Mouse (Mus musculus): ENCODE data around the gene Zp3r. TPM values are rescaled to one million over a fixed set of nuclear protein-coding genes. Genes with fewer than 3 reads are reported as not detected.
A peak's percentile ranks its signal among the peaks of the same experiment; 100 is the strongest.
"Not testable (repeated sequence)": the region's sequence is repeated elsewhere in the genome, so short reads cannot be mapped to it uniquely, and the experiment has no call there.

The Zp3r gene
- total RNA-seq (2021), result not detected in 2 replicates
- long read RNA-seq, experiment 1, result 0 reads
- long read RNA-seq, experiment 2, result 0 reads

GRCm38 (mm10) chr1:130629521-130629920, at the start of gene Zp3r:
TSS of gene Zp3r (minus strand) at chr1:130629621.
- no peak for DNase-seq

DNA sequence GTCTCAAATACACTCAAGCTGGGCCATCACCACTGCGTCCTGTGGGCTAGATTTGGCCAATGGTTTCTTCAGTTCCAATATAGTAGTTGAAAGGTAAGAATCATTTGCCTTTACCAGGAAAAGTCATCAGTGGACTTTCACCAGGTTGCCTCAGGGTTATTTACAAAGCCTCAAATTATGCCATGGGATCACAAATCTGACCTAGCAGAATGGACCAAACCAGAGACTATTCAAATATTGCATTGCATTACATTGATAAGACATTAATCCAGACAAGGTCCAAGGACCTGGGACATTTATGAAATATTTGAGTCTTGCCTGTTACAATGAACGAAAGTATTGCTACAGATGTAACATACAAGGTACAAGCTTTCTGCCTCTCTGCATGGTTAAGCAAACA, 49.1 kb upstream of the Zp3r start:
- DNase-seq, result no peak

- not testable (repeated sequence) for DNase-seq
Observed at GRCm38 (mm10) chr1:130663576-130663975, 34.2 kb upstream of the Zp3r start.

- no peak for DNase-seq
Observed at GRCm38 (mm10) chr1:130661454-130661853, 32.0 kb upstream of the Zp3r start, which contains the start of gene C4bp. TSS of gene C4bp (minus strand) at chr1:130661632.

DNA sequence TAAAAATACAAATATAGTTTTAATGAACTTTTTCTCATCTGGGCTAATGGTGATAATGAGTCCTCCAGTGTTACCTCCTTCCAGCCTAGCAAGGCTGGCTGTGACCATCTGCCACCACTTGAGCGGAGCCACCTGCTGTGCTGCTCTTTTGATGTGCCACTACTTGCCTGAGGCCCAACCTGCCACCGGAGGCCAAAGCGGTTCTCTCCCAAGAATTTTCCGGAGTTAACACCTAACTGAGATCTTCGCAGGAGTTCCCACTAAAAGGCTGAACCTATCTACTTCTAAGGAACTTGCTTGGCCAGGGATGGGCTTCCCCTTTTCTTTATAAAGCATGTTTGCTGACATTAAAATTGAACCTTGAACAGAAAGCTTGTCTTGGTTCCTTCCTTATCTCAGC, 30.2 kb upstream of the Zp3r start:
- DNase-seq, result not testable (repeated sequence)

DNA sequence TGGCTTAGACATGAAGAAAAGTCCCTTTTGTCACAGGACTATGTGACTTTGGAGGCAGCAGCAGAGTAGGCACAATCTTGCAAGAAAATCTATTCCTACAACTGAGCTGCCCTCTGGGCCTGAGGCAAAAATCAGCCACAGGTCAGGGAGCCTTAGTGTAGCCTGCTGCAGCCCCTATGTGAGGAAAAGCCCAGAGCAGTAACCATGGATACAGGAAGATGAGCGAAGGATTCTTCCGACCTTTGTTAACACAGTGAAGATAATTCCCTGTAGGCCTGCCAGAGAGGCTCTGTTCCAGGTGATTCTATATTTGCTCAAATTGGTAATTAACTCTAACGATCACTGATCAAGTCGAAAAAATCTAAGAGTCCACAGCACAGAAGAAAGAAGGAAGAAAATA, 14.7 kb upstream of the Zp3r start:
- no peak for DNase-seq

DNA sequence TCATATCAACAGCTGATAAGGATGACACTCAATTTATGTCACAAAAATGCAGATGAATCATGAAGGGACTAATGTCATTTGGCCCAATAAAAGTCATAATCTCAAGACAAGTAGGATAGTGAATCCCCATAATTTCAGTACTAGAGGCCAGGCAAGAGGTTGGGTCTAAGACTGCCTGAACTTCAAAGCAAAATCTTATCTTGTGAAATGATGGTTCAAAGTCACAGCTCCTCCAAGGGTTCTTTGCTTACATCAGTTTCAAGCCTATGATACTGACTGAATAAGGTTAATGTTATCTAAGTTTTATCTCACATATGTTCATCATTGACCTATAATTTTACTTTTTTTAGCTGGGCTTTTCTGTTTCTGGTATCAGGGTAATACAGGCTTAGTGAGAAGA, 11.5 kb upstream of the Zp3r start:
- no peak for DNase-seq

GRCm38 (mm10) chr1:130633761-130634410, 4.5 kb upstream of the Zp3r start:
- DNase-seq, result peak; percentile 76

GRCm38 (mm10) chr1:130633316-130633715, 3.9 kb upstream of the Zp3r start:
- DNase-seq, result no peak

DNA sequence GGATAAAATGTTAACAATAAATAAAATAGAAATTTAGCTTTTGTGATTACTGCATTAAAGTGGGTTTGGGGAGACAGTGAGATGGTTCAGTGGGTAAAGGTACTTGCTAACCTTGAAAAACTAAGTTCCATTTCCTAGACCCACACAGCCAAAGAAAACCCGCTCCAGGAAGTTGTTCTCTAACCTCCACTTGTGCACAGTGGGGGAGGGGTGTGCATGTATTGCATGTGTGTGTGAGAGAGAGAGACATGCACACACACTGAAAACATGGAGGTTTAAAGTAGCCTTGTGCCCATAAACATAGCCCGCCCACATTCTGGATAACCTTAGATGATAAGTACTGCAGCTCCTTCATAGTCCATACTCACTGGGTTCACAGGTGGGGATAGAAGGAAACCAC, 33.1 kb downstream of the Zp3r start:
- DNase-seq, result no peak

- peak; percentile 12 for DNase-seq
Observed at GRCm38 (mm10) chr1:130588659-130589058, 40.8 kb downstream of the Zp3r start.

DNA sequence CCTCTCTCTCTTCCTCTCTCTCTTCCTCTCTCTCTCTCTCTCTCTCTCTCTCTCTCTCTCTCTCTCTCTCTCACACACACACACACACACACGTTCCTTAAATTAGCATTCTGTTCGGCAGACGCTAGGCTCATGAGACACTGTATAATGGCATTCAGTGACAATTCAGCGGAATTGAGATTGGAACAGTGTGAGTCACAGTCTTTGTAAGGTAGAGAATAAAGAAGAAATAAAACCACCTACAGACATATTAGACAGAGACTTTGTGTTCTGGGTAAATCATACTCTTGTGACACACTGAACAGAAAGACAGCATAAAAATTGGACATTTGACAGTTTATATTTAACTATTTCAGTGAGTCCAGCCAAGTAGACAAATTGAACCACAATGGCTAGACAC, 53.0 kb downstream of the Zp3r start:
- DNase-seq, result no peak

GRCm38 (mm10) chr1:130575962-130576361, 53.5 kb downstream of the Zp3r start:
- DNase-seq, result peak; percentile 37

DNA sequence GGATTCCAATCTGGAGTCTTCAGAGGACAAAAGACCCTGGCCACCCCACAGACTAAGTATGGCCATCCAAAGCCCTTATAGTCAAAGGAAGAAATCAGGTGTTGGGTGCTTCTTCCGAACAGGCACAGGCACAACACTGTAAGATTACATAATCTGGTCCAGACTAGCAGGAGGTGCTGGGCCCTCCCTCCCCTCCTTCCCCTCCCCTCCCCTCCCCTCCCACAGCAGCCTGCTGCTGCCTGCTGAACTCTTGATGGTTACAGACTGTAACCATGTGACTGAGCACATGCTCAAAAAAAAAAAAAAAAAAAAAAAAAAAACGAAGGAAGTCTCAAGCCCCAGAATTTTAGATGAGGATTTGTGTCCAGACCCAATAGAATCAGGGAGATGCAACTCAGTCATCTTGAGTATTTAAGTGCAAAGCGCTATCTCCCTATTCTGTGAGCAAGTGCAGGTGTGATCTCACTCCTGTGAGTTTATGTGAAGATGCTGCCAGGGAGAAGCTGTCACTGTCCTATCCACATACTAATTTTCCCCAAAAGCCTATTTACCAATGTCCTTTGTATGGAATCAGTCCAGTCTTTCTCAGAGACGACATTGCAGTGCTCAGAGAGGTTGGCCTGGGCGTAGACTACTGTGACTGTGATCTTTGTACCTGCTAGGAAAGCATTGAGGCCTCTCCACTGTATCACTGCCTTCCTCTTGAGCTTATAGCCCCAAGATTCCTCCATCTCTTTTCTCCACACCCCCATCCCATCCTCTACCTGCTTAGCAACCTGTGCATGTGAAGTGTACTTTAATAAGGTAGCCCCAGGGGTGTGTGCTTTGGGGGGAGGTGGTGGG, 77.8 kb downstream of the Zp3r start:
- no peak for DNase-seq

DNA sequence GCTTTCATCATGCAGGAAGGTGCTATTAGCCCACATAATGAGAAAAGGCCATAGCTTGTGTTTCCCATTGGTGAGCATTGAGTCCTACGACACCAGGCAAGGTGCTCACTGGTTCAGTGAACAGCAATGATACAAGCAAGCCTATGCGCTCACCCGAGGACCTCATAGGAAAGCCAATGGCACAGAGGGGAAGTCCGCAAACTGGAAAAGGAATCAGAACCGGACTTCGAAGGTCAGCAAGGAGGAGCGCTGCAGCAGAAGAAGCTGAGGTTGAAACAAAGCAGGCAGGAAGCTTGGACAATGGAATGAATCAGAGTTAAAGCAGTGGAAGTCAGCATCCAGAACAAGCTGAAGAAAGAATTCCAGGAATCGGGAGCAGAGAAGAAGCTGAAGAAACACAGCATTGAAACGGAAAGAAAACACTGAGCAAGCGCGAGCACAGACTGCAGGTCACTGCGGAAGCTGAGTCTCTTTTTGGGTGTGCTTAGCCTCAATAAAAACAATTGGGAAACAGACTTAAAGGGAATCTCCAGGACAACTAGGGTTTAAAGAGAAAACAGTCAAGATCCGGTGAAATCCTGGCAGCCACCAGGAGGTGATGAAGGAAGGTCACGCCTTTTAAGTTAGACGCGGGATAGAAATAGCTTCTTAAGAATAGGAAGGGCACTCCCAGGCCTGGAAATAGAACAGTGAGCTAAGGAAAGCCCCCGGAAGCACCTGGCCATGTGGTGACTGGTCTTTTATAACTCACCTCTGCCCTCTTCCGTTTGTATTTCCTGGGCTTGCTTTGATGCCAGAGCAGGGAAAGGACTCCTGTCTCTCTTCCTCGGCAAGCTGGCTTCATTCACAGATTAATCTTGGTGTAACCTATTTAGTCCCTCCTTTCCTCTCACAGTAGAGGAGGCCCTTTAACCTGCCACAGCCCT, 78.9 kb downstream of the Zp3r start:
- DNase-seq, result peak; percentile 59

- DNase-seq, result no peak
Observed at GRCm38 (mm10) chr1:130549698-130550097, 79.7 kb downstream of the Zp3r start.

DNA sequence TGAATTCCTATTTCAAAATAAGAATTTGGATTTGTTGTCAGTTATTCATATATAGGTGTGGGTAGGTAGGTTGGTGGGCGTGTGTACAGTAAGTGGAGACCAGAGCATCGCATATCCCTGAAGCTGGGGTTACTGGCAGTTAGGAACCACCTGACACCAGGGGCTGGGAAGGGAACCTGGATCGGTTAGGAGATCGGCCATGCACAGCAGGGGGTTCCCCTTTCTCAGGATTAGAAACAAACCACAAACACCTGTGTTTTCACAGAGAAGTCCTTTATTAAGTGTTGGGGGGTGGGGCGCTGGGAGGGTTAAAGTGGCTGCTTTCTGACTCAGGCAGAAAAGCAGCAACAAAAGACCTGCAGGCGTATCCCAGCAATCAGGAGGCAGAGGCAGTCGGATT, 80.3 kb downstream of the Zp3r start:
- no peak for DNase-seq

- peak; percentile 65 for DNase-seq
Observed at GRCm38 (mm10) chr1:130547674-130548429, 81.6 kb downstream of the Zp3r start.

All from adrenal gland, postnatal 14 days (tissue).